Mouse (Mus musculus) limb, embryonic 15.5 days (tissue): Measurements from ENCODE around the gene Mea1. TPM values are rescaled to one million over a fixed set of nuclear protein-coding genes. Genes with fewer than 3 reads are reported as not detected.
A peak's percentile ranks its signal among the peaks of the same experiment; 100 is the strongest.

ENCODE experiments used
- ATAC-seq: fragments of 200-750 bp; cut with Nextera tagmentation; 2 replicates; pipeline ENCODE4 v1.8.0; 2017; ENCODE audit warnings: low read depth, moderate TSS enrichment; ENCODE audit not compliant: insufficient number of reproducible peaks, low FRiP score, low TSS enrichment
- H3K27ac ChIP-seq: fragments of 300-500 bp; sonication (generic); 2 replicates; pipeline ENCODE4 v1.5.1; 2015; ENCODE audit warnings: moderate library complexity, mild to moderate bottlenecking, inconsistent platforms
- H3K27me3 ChIP-seq: fragments of 300-500 bp; sonication (generic); 2 replicates; pipeline ENCODE4 v1.6.1; 2015; ENCODE audit warnings: inconsistent platforms
- H3K36me3 ChIP-seq: fragments of 300-500 bp; sonication (generic); 2 replicates; pipeline ENCODE4 v1.6.1; 2015; ENCODE audit warnings: inconsistent platforms
- H3K4me1 ChIP-seq: fragments of 300-500 bp; sonication (generic); 2 replicates; pipeline ENCODE4 v1.6.1; 2015; ENCODE audit warnings: inconsistent platforms
- H3K4me2 ChIP-seq: fragments of 300-500 bp; sonication (generic); 2 replicates; pipeline ENCODE4 v1.6.1; 2015; ENCODE audit warnings: mild to moderate bottlenecking, inconsistent platforms
- H3K4me3 ChIP-seq: fragments of 300-500 bp; sonication (generic); 2 replicates; pipeline ENCODE4 v1.5.1; 2015; ENCODE audit warnings: mild to moderate bottlenecking, inconsistent platforms
- H3K9ac ChIP-seq: fragments of 300-500 bp; sonication (generic); 2 replicates; pipeline ENCODE4 v1.6.1; 2015; ENCODE audit warnings: inconsistent platforms
- H3K9me3 ChIP-seq: fragments of 300-500 bp; sonication (generic); 2 replicates; pipeline ENCODE4 v1.6.1; 2016; ENCODE audit warnings: inconsistent platforms
- WGBS: fragments of 180-500 bp; shearing (Covaris S2); methylation state at CpG from one replicate; pipeline ENCODE4 v1.1.7; 2015; 5-methylcytosine and 5-hydroxymethylcytosine counted together
- polyA plus RNA-seq: library from polyadenylated mRNA; unstranded; fragments of >200 nt; fragmentation: Nextera tagmentation; extraction: Ambion mirVana; gene quantifications from 2 replicates; pipeline ENCODE4 v1.2.1, GENCODE M21; 2015

The Mea1 gene
- polyA plus RNA-seq, 1 experiment from 2014 or later, result 146 TPM

- Histone ChIP-seq H3K9me3 (no peaks in the 10 kb centered on the region), H3K4me2 (peak within 1 kb of the TSS; percentile 34), H3K4me3 (peak within 1 kb of the TSS; percentile 17), H3K27me3 (peaks cover 11% of the 10 kb centered on the region), H3K36me3 (peaks cover 28% of the 10 kb centered on the region), H3K27ac (no peak within 1 kb of the TSS), H3K4me1 (peaks cover 11% of the 10 kb centered on the region; the same call in 1 of the 2 replicates), H3K9ac (0 out of 2 replicates have a peak within 1 kb of the TSS, but pooled peaks have one; percentile 4)
- ATAC-seq, result no peak
- WGBS, result 21% methylated on average over 24 of the region's 24 CpGs
Observed at GRCm38 (mm10) chr17:46728904-46729318, 50.3 kb downstream of the Mea1 start, which contains the start of gene Gnmt. TSS of gene Gnmt (minus strand) at chr17:46729168.

Other genes with a start within 250 kb of the Mea1 start
- 1.8 and 2.0 TPM in 2 replicates for gene Crip3, start 249.9 kb upstream of the Mea1 start, polyA plus RNA-seq
- not detected in 2 replicates for gene Slc22a7, start 240.3 kb upstream of the Mea1 start, polyA plus RNA-seq
- gene Ttbk1, start 191.1 kb upstream of the Mea1 start, polyA plus RNA-seq, result 0.02 and 0.06 TPM in 2 replicates
- gene Dnph1, start 182.1 kb upstream of the Mea1 start, polyA plus RNA-seq, result 29.3 and 33.8 TPM in 2 replicates
- 5.2 and 7.5 TPM in 2 replicates for gene Cul9, start 132.4 kb upstream of the Mea1 start, polyA plus RNA-seq
- 6.4 and 7.1 TPM in 2 replicates for gene Srf, start 122.6 kb upstream of the Mea1 start, polyA plus RNA-seq
- 122 and 123 TPM in 2 replicates for gene Ptk7, start 49.3 kb upstream of the Mea1 start, polyA plus RNA-seq
- gene Klc4, start 32.8 kb upstream of the Mea1 start, polyA plus RNA-seq, result 20.5 and 22.3 TPM in 2 replicates
- 88.4 and 91.3 TPM in 2 replicates for gene Mrpl2, start 32.6 kb upstream of the Mea1 start, polyA plus RNA-seq
- gene Cul7, start 28.5 kb upstream of the Mea1 start, polyA plus RNA-seq, result 53.4 and 63.3 TPM in 2 replicates
- gene Rrp36, start 4.4 kb upstream of the Mea1 start, polyA plus RNA-seq, result 64.6 and 66.9 TPM in 2 replicates
- 132 and 156 TPM in 2 replicates for gene Klhdc3, start 2.1 kb downstream of the Mea1 start, polyA plus RNA-seq
- gene Ppp2r5d, start 26.3 kb downstream of the Mea1 start, polyA plus RNA-seq, result 82.6 and 86.7 TPM in 2 replicates
- 22.4 and 29.4 TPM in 2 replicates for gene Pex6, start 32.7 kb downstream of the Mea1 start, polyA plus RNA-seq
- gene Gnmt, start 50.4 kb downstream of the Mea1 start, polyA plus RNA-seq, result 1.5 and 2.5 TPM in 2 replicates
- 78.0 and 83.6 TPM in 2 replicates for gene Cnpy3, start 73.4 kb downstream of the Mea1 start, polyA plus RNA-seq
- gene Ptcra, start 84.9 kb downstream of the Mea1 start, polyA plus RNA-seq, result 0.17 and 0.33 TPM in 2 replicates
- 78.8 and 86.0 TPM in 2 replicates for gene 2310039H08Rik, start 93.8 kb downstream of the Mea1 start, polyA plus RNA-seq
- 151 and 154 TPM in 2 replicates for gene Rpl7l1, start 103.9 kb downstream of the Mea1 start, polyA plus RNA-seq
- 3.8 and 4.7 TPM in 2 replicates for gene Bicral, start 179.7 kb downstream of the Mea1 start, polyA plus RNA-seq
- gene Tbcc, start 211.9 kb downstream of the Mea1 start, polyA plus RNA-seq, result 51.2 and 54.1 TPM in 2 replicates
- not detected in 2 replicates for gene Prph2, start 231.7 kb downstream of the Mea1 start, polyA plus RNA-seq